Mouse (Mus musculus) embryonic facial prominence, embryonic 13.5 days (tissue): ENCODE data around the gene Ubxn7. TPM values are rescaled to one million over a fixed set of nuclear protein-coding genes. Genes with fewer than 3 reads are reported as not detected.

Experiments used
- ATAC-seq: fragments of 200-750 bp; cut with Nextera tagmentation; 2 replicates; pipeline ENCODE4 v1.8.0; 2017; ENCODE audit warnings: low read depth; ENCODE audit not compliant: insufficient number of reproducible peaks, insufficient read depth, low FRiP score, low TSS enrichment
- H3K27ac ChIP-seq: fragments of 300-500 bp; sonication (generic); 2 replicates; pipeline ENCODE4 v1.5.1; 2015; ENCODE audit warnings: moderate library complexity, mild to moderate bottlenecking, inconsistent platforms
- H3K27me3 ChIP-seq: fragments of 300-500 bp; sonication (generic); 2 replicates; pipeline ENCODE4 v1.6.1; 2015; ENCODE audit warnings: mild to moderate bottlenecking, inconsistent platforms
- H3K36me3 ChIP-seq: fragments of 300-500 bp; sonication (generic); 2 replicates; pipeline ENCODE4 v1.6.1; 2015; ENCODE audit warnings: mild to moderate bottlenecking, inconsistent platforms
- H3K4me1 ChIP-seq: fragments of 300-500 bp; sonication (generic); 2 replicates; pipeline ENCODE4 v1.6.1; 2015; ENCODE audit warnings: inconsistent platforms
- H3K4me2 ChIP-seq: fragments of 300-500 bp; sonication (generic); 2 replicates; pipeline ENCODE4 v1.6.1; 2015; ENCODE audit warnings: moderate library complexity, mild to moderate bottlenecking, inconsistent platforms
- H3K4me3 ChIP-seq: fragments of 300-500 bp; sonication (generic); 2 replicates; pipeline ENCODE4 v1.5.1; 2015; ENCODE audit warnings: mild to moderate bottlenecking, inconsistent platforms
- H3K9ac ChIP-seq: fragments of 300-500 bp; sonication (generic); 2 replicates; pipeline ENCODE4 v1.6.1; 2015; ENCODE audit warnings: mild to moderate bottlenecking, inconsistent platforms
- H3K9me3 ChIP-seq: fragments of 300-500 bp; sonication (generic); 2 replicates; pipeline ENCODE4 v1.6.1; 2016; ENCODE audit warnings: inconsistent platforms
- WGBS: fragments of 180-500 bp; shearing (Covaris S2); methylation state at CpG from one replicate; pipeline ENCODE4 v1.1.7; 2015; ENCODE audit warnings: mixed read lengths; 5-methylcytosine and 5-hydroxymethylcytosine counted together
- polyA plus RNA-seq: library from polyadenylated mRNA; unstranded; fragments of >200 nt; fragmentation: Nextera tagmentation; extraction: Ambion mirVana; gene quantifications from 2 replicates; pipeline ENCODE4 v1.2.1, GENCODE M21; 2015

Ubxn7 gene
- polyA plus RNA-seq, 1 experiment from 2014 or later = 34.5 TPM

DNA sequence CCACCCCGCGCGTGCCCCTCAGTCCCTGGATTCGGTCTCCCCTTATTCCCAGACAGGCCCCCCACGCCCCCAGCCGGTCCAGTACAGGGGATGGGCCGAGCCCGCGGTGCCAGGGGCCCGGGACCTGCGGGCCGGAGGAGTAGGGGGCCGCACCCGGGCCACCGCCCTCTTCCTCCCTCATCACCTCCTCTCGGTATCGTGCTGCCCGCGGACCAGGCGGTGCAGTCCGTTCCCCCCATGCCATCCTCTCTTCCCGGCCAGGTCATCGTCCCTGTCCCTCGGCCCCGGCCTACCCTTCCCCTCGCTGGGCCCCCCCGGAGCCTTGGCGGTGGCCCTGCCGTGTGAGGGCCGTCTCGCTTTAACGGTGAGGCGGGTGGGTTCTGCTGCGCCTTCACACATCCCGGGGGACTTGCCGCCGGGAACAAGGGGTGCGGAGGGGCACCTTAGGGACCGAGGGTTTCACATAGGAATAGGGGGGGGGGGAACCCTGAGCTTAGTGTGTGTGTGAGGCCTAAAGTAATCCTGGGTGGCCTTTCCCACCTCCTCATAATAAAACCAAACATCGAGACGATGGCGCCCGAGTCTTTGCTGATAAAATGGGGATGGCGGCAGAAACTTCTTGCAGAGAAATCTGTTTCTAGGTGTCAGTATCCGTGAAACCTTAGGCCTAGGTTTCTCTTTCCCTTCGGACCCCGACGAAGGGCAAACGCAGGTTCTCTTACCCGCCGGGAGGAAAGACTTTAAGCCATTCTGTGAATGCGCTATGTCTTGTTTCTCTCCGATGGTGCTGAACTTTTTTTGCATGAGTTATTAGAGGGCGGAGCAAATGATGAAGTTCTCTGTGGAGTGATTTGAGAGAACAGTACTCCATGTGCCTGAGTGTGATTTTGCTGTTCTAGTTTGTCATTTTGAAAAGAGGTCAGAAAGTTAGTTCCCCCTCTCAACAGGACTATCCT, 777 bp downstream of the Ubxn7 start:
- H3K9me3 ChIP-seq = no peaks in the 10 kb centered on the region

DNA sequence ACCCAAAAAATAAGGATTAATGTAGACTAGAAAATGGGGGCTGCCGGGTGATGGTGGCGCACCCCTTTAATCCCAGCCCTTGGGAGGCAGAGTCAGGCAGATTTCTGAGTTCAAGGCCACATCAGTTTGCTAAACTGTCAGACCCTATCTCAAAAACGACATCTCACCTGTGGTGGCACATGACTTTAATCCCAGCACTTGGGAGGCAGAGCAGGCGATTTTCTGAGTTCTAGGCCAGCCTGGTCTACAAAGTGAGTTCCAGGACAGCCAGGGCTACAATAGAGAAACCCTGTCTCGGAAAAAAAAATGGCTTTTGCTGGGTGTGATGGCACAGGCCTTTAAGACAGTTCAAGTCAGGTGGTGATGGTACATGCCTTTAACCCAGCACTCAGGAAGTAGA, 3.1 kb downstream of the Ubxn7 start:
- WGBS = 93% methylated on average over 5 of the region's 5 CpGs
- ATAC-seq = no peak
- Histone ChIP-seq H3K9ac (no peak overlapping the region), H3K4me2 (no peak overlapping the region), H3K4me1 (peaks cover 14% of the 10 kb centered on the region), H3K4me3 (no peak overlapping the region), H3K9me3 (no peaks in the 10 kb centered on the region), H3K36me3 (no peaks in the 10 kb centered on the region), H3K27me3 (no peaks in the 10 kb centered on the region), H3K27ac (no peak overlapping the region)

More for the DNA sequence above, 777 bp downstream of the Ubxn7 start:
- WGBS = under 1% methylated on average over 52 of the region's 54 CpGs
- H3K36me3 ChIP-seq = no peaks in the 10 kb centered on the region
- H3K27me3 ChIP-seq = no peaks in the 10 kb centered on the region
- H3K27ac ChIP-seq = peak overlapping the region; percentile 98
- peak overlapping the region; percentile 58 for H3K4me2 ChIP-seq
- ATAC-seq = peak; percentile 66
- H3K9ac ChIP-seq = peak overlapping the region; percentile 98
- H3K4me3 ChIP-seq = peak overlapping the region; percentile 95
- peaks cover 14% of the 10 kb centered on the region for H3K4me1 ChIP-seq

DNA sequence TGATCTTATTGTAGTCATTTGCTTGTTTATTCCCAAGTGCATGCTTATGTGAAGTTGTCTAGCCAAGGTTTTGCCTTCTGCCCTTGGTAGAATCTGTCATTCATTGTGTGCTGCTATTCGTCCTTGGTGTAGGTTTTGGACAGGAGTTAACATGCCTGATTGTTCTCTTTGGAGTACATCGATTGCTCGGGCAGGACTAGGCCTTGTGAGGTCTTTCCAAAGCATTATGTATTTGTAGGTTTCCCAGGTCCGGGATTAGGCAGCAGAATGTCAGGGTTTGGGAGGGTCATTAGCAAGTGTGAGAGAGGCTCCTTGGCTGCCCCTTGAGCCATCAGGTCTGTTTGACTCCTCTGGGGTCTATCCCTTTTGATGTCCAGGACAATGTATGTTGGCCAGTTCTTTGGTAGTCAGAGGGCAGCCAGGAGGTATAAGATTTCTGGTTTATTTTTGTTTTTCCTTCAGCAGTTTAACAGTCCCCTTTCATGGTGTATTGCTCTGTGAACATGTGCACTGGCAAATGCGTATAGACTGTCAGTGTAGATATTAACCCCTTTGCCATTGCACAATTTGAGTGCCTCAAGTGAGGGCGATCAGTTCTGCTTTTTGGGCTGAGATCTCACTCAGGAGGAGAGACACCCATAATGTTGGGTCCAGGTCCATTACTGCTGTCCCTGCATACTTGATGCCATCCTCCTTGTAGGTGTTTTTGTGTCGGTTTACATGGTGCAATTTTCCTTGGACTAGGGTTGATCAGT, 4.1 kb downstream of the Ubxn7 start:
- ATAC-seq = no peak

GRCm38 (mm10) chr16:32337001-32337400, 4.9 kb downstream of the Ubxn7 start:
- H3K4me3 ChIP-seq = no peak overlapping the region
- H3K36me3 ChIP-seq = no peaks in the 10 kb centered on the region
- H3K27me3 ChIP-seq = no peaks in the 10 kb centered on the region
- no peak overlapping the region for H3K9ac ChIP-seq
- H3K27ac ChIP-seq = no peak overlapping the region
- H3K4me2 ChIP-seq = no peak overlapping the region
- H3K4me1 ChIP-seq = peaks cover 11% of the 10 kb centered on the region
- ATAC-seq = no peak
- H3K9me3 ChIP-seq = no peaks in the 10 kb centered on the region

More for the DNA sequence above, 4.1 kb downstream of the Ubxn7 start:
- H3K4me3 ChIP-seq = no peak overlapping the region
- no peak overlapping the region for H3K4me2 ChIP-seq
- no peak overlapping the region for H3K27ac ChIP-seq
- no peaks in the 10 kb centered on the region for H3K27me3 ChIP-seq
- no peak overlapping the region for H3K9ac ChIP-seq
- peaks cover 11% of the 10 kb centered on the region for H3K4me1 ChIP-seq
- no peaks in the 10 kb centered on the region for H3K36me3 ChIP-seq
- no peaks in the 10 kb centered on the region for H3K9me3 ChIP-seq
- WGBS = 79% methylated on average over 7 of the region's 7 CpGs

- ATAC-seq = no peak
- Histone ChIP-seq H3K9me3 (no peaks in the 10 kb centered on the region), H3K9ac (no peak overlapping the region), H3K4me3 (no peak overlapping the region), H3K27me3 (no peaks in the 10 kb centered on the region), H3K4me1 (peaks cover 8% of the 10 kb centered on the region), H3K27ac (no peak overlapping the region), H3K4me2 (no peak overlapping the region), H3K36me3 (no peaks in the 10 kb centered on the region)
- 87% methylated on average over 1 of the region's 1 CpGs for WGBS
Measured at GRCm38 (mm10) chr16:32340451-32340850, 8.4 kb downstream of the Ubxn7 start.

DNA sequence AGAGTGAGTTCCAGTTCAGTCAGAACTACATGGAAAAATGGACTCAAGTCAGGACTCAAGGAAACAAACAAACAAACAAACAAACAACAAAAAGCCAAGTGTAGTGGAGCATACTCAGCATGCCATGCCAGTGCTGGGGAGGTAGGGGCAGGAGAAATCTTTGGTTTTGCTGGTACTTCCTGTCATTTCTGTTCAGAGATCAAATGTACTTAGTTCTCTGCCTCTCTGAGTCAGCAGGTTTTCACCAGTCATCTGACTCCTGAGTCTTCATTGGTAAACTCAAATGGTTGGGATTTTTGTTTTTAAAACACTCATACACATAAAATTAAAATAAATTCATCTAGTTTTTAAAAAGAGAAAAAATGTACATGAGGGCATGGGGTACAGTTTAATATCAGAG, 13.5 kb downstream of the Ubxn7 start:
- ATAC-seq = no peak
- no peak overlapping the region for H3K4me2 ChIP-seq
- no peak overlapping the region for H3K4me3 ChIP-seq
- no peaks in the 10 kb centered on the region for H3K27me3 ChIP-seq
- H3K9ac ChIP-seq = no peak overlapping the region
- H3K4me1 ChIP-seq = peaks cover 4% of the 10 kb centered on the region; the same call in 1 of the 2 replicates
- no peaks in the 10 kb centered on the region for H3K36me3 ChIP-seq
- H3K9me3 ChIP-seq = no peaks in the 10 kb centered on the region
- H3K27ac ChIP-seq = no peak overlapping the region

DNA sequence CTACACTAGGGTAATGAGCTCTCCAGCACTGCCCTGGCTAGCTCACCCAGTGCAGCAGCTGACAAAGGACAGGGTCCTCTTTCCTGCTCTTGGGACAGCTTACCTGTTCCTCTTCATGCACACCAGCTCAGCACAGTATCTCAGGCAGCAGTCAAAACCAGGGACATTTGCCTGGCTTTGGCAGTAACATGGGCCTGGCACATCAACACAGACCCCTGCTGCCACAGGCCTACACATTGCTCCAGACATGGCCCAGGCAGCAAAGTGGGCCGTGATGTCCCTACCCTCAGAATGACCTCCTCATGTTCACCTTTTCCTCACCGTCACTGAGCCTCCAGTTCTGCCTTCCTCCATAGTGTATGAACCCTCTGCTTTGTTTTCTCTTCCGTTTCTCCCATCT, 18.7 kb downstream of the Ubxn7 start:
- 91% methylated on average over 3 of the region's 3 CpGs for WGBS
- H3K27ac ChIP-seq = no peak overlapping the region
- no peaks in the 10 kb centered on the region for H3K4me1 ChIP-seq
- H3K9ac ChIP-seq = no peak overlapping the region
- no peaks in the 10 kb centered on the region for H3K9me3 ChIP-seq
- no peak for ATAC-seq
- no peaks in the 10 kb centered on the region for H3K27me3 ChIP-seq
- no peak overlapping the region for H3K4me3 ChIP-seq
- peaks cover 33% of the 10 kb centered on the region for H3K36me3 ChIP-seq
- no peak overlapping the region for H3K4me2 ChIP-seq

DNA sequence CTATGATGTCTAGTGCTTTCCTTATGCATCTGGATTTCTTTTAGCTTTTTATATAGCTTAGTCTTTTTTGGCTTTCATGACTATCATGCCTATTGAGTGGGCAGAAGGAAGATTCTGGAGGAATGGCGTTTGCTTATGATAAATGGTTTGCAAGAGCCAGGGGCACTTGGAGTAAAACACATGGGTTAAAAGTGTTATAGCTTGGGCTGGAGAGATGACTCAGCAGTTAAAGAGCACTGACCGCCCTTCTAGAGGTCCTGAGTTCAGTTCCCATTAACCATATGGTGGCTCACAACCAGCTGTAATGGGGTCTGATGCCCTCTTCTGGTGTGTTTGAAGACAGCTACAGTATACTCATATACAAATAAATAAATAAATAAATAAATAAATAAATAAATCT, 31.5 kb downstream of the Ubxn7 start:
- 90% methylated on average over 2 of the region's 2 CpGs for WGBS

GRCm38 (mm10) chr16:32371351-32371750, 39.3 kb downstream of the Ubxn7 start:
- no peak for ATAC-seq
- 87% methylated on average over 4 of the region's 4 CpGs for WGBS
- Histone ChIP-seq H3K27ac (no peak overlapping the region), H3K4me3 (no peak overlapping the region), H3K9me3 (no peaks in the 10 kb centered on the region), H3K4me1 (no peaks in the 10 kb centered on the region), H3K36me3 (peaks cover 51% of the 10 kb centered on the region), H3K4me2 (no peak overlapping the region), H3K9ac (no peak overlapping the region), H3K27me3 (no peaks in the 10 kb centered on the region)

More for the DNA sequence above, 31.5 kb downstream of the Ubxn7 start:
- no peak overlapping the region for H3K27ac ChIP-seq
- no peak overlapping the region for H3K4me2 ChIP-seq
- ATAC-seq = no peak
- H3K27me3 ChIP-seq = no peaks in the 10 kb centered on the region
- H3K4me1 ChIP-seq = no peaks in the 10 kb centered on the region
- H3K36me3 ChIP-seq = peaks cover 44% of the 10 kb centered on the region
- no peaks in the 10 kb centered on the region for H3K9me3 ChIP-seq
- no peak overlapping the region for H3K9ac ChIP-seq
- H3K4me3 ChIP-seq = no peak overlapping the region

- WGBS = 90% methylated on average over 2 of the region's 2 CpGs
- no peak for ATAC-seq
- H3K36me3 ChIP-seq = peaks cover 83% of the 10 kb centered on the region
Measured at GRCm38 (mm10) chr16:32379575-32379974, 47.5 kb downstream of the Ubxn7 start.

GRCm38 (mm10) chr16:32382901-32383300, 50.8 kb downstream of the Ubxn7 start:
- Histone ChIP-seq H3K36me3 (peaks cover 81% of the 10 kb centered on the region), H3K4me2 (no peak overlapping the region), H3K4me1 (no peaks in the 10 kb centered on the region), H3K9ac (no peak overlapping the region), H3K9me3 (0 out of 2 replicates have a peak, but pooled peaks cover 3% of the 10 kb centered on the region), H3K4me3 (no peak overlapping the region), H3K27ac (no peak overlapping the region), H3K27me3 (no peaks in the 10 kb centered on the region)
- ATAC-seq = no peak

More at GRCm38 (mm10) chr16:32379575-32379974, 47.5 kb downstream of the Ubxn7 start:
- H3K4me2 ChIP-seq = no peak overlapping the region
- no peak overlapping the region for H3K9ac ChIP-seq
- H3K27ac ChIP-seq = no peak overlapping the region
- H3K4me3 ChIP-seq = no peak overlapping the region
- no peaks in the 10 kb centered on the region for H3K4me1 ChIP-seq
- 0 out of 2 replicates have a peak, but pooled peaks cover 3% of the 10 kb centered on the region for H3K9me3 ChIP-seq
- H3K27me3 ChIP-seq = no peaks in the 10 kb centered on the region
